ENCODE assay signal across 8 mouse cellular contexts in the genomic region with DNA sequence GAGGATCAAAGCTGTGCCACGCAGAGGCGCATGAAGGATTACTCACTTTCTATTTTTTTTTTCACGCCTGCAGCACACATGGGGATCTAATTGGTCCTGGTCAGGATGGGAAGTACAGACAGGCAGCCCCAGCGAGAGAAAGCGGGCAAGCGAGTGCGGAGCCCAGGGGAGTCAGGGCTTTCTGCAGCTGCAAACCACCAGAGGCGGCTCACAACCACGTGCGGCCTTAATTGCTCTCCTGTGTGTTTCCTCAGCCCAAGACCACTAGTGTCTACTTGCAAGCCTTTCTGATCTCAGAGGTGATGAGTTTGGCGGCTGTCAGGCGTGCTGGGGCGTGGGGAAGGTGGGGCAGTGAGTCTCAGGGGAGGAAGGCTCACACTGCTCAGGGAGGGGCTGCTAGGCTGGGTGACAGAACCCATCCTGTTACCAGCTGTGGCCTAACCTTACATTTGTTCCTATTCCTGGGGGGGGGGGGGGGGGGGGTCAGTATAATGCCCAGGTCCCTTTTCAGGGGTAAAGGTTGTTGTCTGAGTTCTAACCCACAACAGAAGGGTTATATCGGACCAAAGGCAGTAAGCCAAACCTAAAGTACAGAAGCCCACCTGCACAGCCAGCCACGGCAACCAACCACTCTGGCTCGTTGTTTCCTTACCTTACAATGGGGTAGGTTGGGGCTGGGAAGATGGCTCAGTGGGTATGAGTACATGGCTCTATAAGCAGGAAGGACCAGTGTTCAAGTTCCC.
DNase-seq lines count a peak whose midpoint lies in the region; ATAC-seq and TF ChIP-seq lines count a peak whose summit lies in the region.

No protein-coding gene starts in this region.

- H3K9ac ChIP-seq in hindbrain, embryonic 13.5 days, result no peak overlapping the region
- no peak overlapping the region for H3K9ac ChIP-seq in liver, postnatal 0 days (replicated peaks)

- H3K9me3 ChIP-seq in hindbrain, embryonic 13.5 days, result no peaks in the 10 kb centered on the region; the same call in 1 of the 2 replicates
- H3K9me3 ChIP-seq in liver, postnatal 0 days (ENCODE audit: low read length), result no peaks in the 10 kb centered on the region

- TF ChIP-seq CTCF in liver, postnatal 0 days (IDR thresholded peaks at IDR 0.05; ENCODE audit: low read depth), result no peak

- TF ChIP-seq EP300 in liver, postnatal 0 days (IDR thresholded peaks at IDR 0.05; ENCODE audit: low read depth), result no peak

- peaks cover 82% of the 10 kb centered on the region for H3K27me3 ChIP-seq in hindbrain, embryonic 13.5 days
- H3K27me3 ChIP-seq in liver, postnatal 0 days (ENCODE audit: insufficient read depth, low read length), result no peaks in the 10 kb centered on the region

- peak overlapping the region; percentile 4; the same call in 1 of the 2 replicates for H3K4me3 ChIP-seq in hindbrain, embryonic 13.5 days
- H3K4me3 ChIP-seq in liver, postnatal 0 days (ENCODE audit: low read depth, low read length), result no peak overlapping the region

- H3K4me2 ChIP-seq in hindbrain, embryonic 13.5 days, result peak overlapping the region; percentile 46
- peak overlapping the region; percentile 54 for H3K4me2 ChIP-seq in liver, postnatal 0 days (ENCODE audit: low read depth, low read length)

- no peaks in the 10 kb centered on the region for H3K36me3 ChIP-seq in hindbrain, embryonic 13.5 days
- no peaks in the 10 kb centered on the region for H3K36me3 ChIP-seq in liver, postnatal 0 days (replicated peaks; ENCODE audit: insufficient read depth, low read length)

- H3K27ac ChIP-seq in hindbrain, embryonic 13.5 days, result no peak overlapping the region
- H3K27ac ChIP-seq in liver, postnatal 0 days (ENCODE audit: low read depth), result no peak overlapping the region

- peaks cover 12% of the 10 kb centered on the region for H3K4me1 ChIP-seq in hindbrain, embryonic 13.5 days (replicated peaks)
- H3K4me1 ChIP-seq in liver, postnatal 0 days (ENCODE audit: insufficient read depth), result no peaks in the 10 kb centered on the region; the same call in 1 of the 2 replicates

- peak; percentile 15 for DNase-seq in adrenal gland, adult 2 months
- DNase-seq in adrenal gland, postnatal 4 days (ENCODE audit: low spot score in 2 of 2), result no peak
- DNase-seq in T-cell, adult 2 months (ENCODE audit: low spot score), result peak; percentile 17
- peak; percentile 24 for DNase-seq in gastrocnemius, adult 18-20 months (ENCODE audit: low spot score)
- peak; percentile 49 for DNase-seq in liver, postnatal 0 days
- DNase-seq in right cerebral cortex, postnatal 10 days (ENCODE audit: low spot score in 2 of 2), result peak; percentile 33 to 45
- DNase-seq in thymus, postnatal 4 days, result peak; percentile 52

- peak; percentile 66; the same call in 1 of the 2 replicates for ATAC-seq in hindbrain, embryonic 13.5 days (ENCODE audit: low FRiP score)
- ATAC-seq in liver, postnatal 0 days, result peak; percentile 31; the same call in 1 of the 2 replicates

- 9% methylated on average over 16 of the region's 16 CpGs for WGBS in hindbrain, embryonic 13.5 days
- 30% methylated on average over 16 of the region's 16 CpGs for WGBS in liver, postnatal 0 days (ENCODE audit: insufficient replicate concordance)

Comparison
In these comparisons a context has a peak if more than half of its experiments do, and no peak if none do; other contexts are left out.
1. DNase-seq: peak in adrenal gland, adult 2 months (single experiment), T-cell, adult 2 months (single experiment), gastrocnemius, adult 18-20 months (single experiment), liver, postnatal 0 days (single experiment), right cerebral cortex, postnatal 10 days (2 of 2) and thymus, postnatal 4 days (single experiment); none in adrenal gland, postnatal 4 days (0 of 2).